ENCODE assay signal across 19 mouse cellular contexts in genomic region chr19:34344702-34345101, GRCm38 (mm10). TPM values are rescaled to one million over a fixed set of nuclear protein-coding genes. Genes with fewer than 3 reads are reported as not detected.
DNase-seq lines count a peak whose midpoint lies in the region; ATAC-seq lines count a peak whose summit lies in the region.
"Had no signal": no experiment of that assay in that cellular context is flagged by ENCODE, and none has a peak within 500 bp of the region (broad histone marks: within the 10 kb centered on the region; RNA-seq: fewer than 3 reads in every experiment).

No protein-coding gene starts in this region.

- WGBS in forebrain, embryonic 14.5 days, result 85% methylated on average over 2 of the region's 2 CpGs
- WGBS in forebrain, embryonic 12.5 days, result 79% methylated on average over 2 of the region's 2 CpGs

- no peak overlapping the region for H3K27ac ChIP-seq in forebrain, embryonic 14.5 days (ENCODE audit: low read depth, low read length)
- no peak overlapping the region for H3K27ac ChIP-seq in forebrain, embryonic 12.5 days

- DNase-seq in forebrain, embryonic 14.5 days (ENCODE audit: low spot score), result peak; percentile 4
- DNase-seq in layer of hippocampus, adult 11-12 months (ENCODE audit: low spot score), result peak; percentile 8
- no peak for DNase-seq in layer of hippocampus, postnatal 10 days (ENCODE audit: low spot score in 2 of 2)
- DNase-seq in brain, adult 2 months (ENCODE audit: low read depth, low spot score), result peak; percentile 23
- DNase-seq in forelimb bud, embryonic 11.5 days (ENCODE audit: low read depth, low spot score), result peak; percentile 28
- DNase-seq in right cerebral cortex, postnatal 36 days (ENCODE audit: low spot score in 2 of 2), result no peak
- DNase-seq: adrenal gland, adult 8-10 months; adrenal gland, postnatal 36 days; cerebellum, adult 11-12 months; cerebellum, adult 9-10 months; gastrocnemius, postnatal 14 days; kidney, adult 2 months had no signal

- no peaks in the 10 kb centered on the region for H3K27me3 ChIP-seq in forebrain, embryonic 14.5 days (replicated peaks; ENCODE audit: control insufficient read depth, insufficient read depth, low read length)
- H3K27me3 ChIP-seq in forebrain, embryonic 12.5 days, result no peaks in the 10 kb centered on the region
- H3K27me3 ChIP-seq: heart, embryonic 15.5 days; hindbrain, embryonic 13.5 days had no signal

- H3K4me3 ChIP-seq in forebrain, embryonic 14.5 days (ENCODE audit: low read depth, low read length), result no peak overlapping the region
- no peak overlapping the region for H3K4me3 ChIP-seq in forebrain, embryonic 12.5 days (replicated peaks)
- H3K4me3 ChIP-seq: heart, adult 2 months; heart, embryonic 15.5 days; hindbrain, embryonic 13.5 days had no signal

- no peak; the same call in 1 of the 2 replicates for ATAC-seq in forebrain, embryonic 14.5 days
- ATAC-seq in forebrain, embryonic 12.5 days (ENCODE audit: low FRiP score), result no peak
- no peak for ATAC-seq in erythroid progenitor cell, adult 5-6 weeks (replicated peaks; ENCODE audit: low FRiP score, poor library complexity, severe bottlenecking)
- ATAC-seq: intestine, embryonic 16.5 days had no signal

- H3K4me1 ChIP-seq in forebrain, embryonic 14.5 days (ENCODE audit: control insufficient read depth, insufficient read depth, low read length), result no peaks in the 10 kb centered on the region
- no peaks in the 10 kb centered on the region for H3K4me1 ChIP-seq in forebrain, embryonic 12.5 days
- H3K4me1 ChIP-seq: hindbrain, embryonic 13.5 days had no signal

- no peaks in the 10 kb centered on the region for H3K9me3 ChIP-seq in forebrain, embryonic 14.5 days (replicated peaks; ENCODE audit: control insufficient read depth, low read length)
- H3K9me3 ChIP-seq in forebrain, embryonic 12.5 days, result no peaks in the 10 kb centered on the region
- H3K9me3 ChIP-seq: heart, embryonic 15.5 days; hindbrain, embryonic 13.5 days had no signal

- no peaks in the 10 kb centered on the region for H3K36me3 ChIP-seq in forebrain, embryonic 14.5 days (ENCODE audit: control insufficient read depth, insufficient read depth, low read length)
- no peaks in the 10 kb centered on the region for H3K36me3 ChIP-seq in forebrain, embryonic 12.5 days (replicated peaks)
- H3K36me3 ChIP-seq: heart, embryonic 15.5 days; hindbrain, embryonic 13.5 days had no signal

- H3K4me2 ChIP-seq in forebrain, embryonic 14.5 days (ENCODE audit: low read length), result no peak overlapping the region
- no peak overlapping the region for H3K4me2 ChIP-seq in forebrain, embryonic 12.5 days
- H3K4me2 ChIP-seq: heart, embryonic 11.5 days; heart, embryonic 15.5 days; hindbrain, embryonic 13.5 days had no signal

- no peak overlapping the region for H3K9ac ChIP-seq in forebrain, embryonic 14.5 days (ENCODE audit: low read length)
- no peak overlapping the region for H3K9ac ChIP-seq in forebrain, embryonic 12.5 days
- H3K9ac ChIP-seq: heart, embryonic 15.5 days; hindbrain, embryonic 13.5 days had no signal

RNA-seq across cellular contexts. Expression of gene Fas, which starts 54.2 kb away (rescaled TPM):
- 0.28 and 0.33 TPM in 2 replicates for polyA plus RNA-seq in forebrain, embryonic 14.5 days (2014; fragmentation: Nextera tagmentation; extraction: Ambion mirVana)
- polyA plus RNA-seq in forebrain, embryonic 12.5 days (2016; fragmentation: Nextera tagmentation; extraction: Ambion mirVana), result 0.32 and 0.55 TPM in 2 replicates
- total RNA-seq in layer of hippocampus, postnatal 10 days (2021), result 1 to 10 TPM in 1 of 2 experiments, not detected in 1; 1.2 TPM
- not detected in 2 replicates for total RNA-seq in erythroid progenitor cell, adult 5-6 weeks (2015; ENCODE audit: low replicate concordance)
- 2.6 and 8.5 TPM in 2 replicates for total RNA-seq in erythroid progenitor cell, adult 5-6 weeks (2017; ENCODE audit: low replicate concordance)

Comparison
In these comparisons a context has a peak if more than half of its experiments do, and no peak if none do; other contexts are left out.
1. DNase-seq: peak in forebrain, embryonic 14.5 days (single experiment), layer of hippocampus, adult 11-12 months (single experiment), brain, adult 2 months (single experiment) and forelimb bud, embryonic 11.5 days (single experiment); none in layer of hippocampus, postnatal 10 days (0 of 2) and right cerebral cortex, postnatal 36 days (0 of 2).